Mouse (Mus musculus) forebrain, embryonic 12.5 days (tissue): Measurements from ENCODE around the gene Mrgprh. TPM values are rescaled to one million over a fixed set of nuclear protein-coding genes. Genes with fewer than 3 reads are reported as not detected.
A peak's percentile ranks its signal among the peaks of the same experiment; 100 is the strongest.

Experiments used
- ATAC-seq: fragments of 200-750 bp; cut with Nextera tagmentation; 2 replicates; pipeline ENCODE4 v1.8.0; 2017; ENCODE audit warnings: moderate TSS enrichment; ENCODE audit not compliant: low FRiP score
- H3K27ac ChIP-seq: fragments of 300-500 bp; sonication (generic); 2 replicates; pipeline ENCODE4 v1.5.1; 2016; ENCODE audit warnings: mild to moderate bottlenecking
- H3K27me3 ChIP-seq: fragments of 300-500 bp; sonication (generic); 2 replicates; pipeline ENCODE4 v1.6.1; 2016; ENCODE audit warnings: mild to moderate bottlenecking
- H3K36me3 ChIP-seq: fragments of 300-500 bp; sonication (generic); replicated peaks from 2 replicates; pipeline ENCODE4 v1.6.1; 2016; ENCODE audit warnings: mild to moderate bottlenecking
- H3K4me1 ChIP-seq: fragments of 300-500 bp; sonication (generic); 2 replicates; pipeline ENCODE4 v1.6.1; 2016
- H3K4me2 ChIP-seq: fragments of 300-500 bp; sonication (generic); 2 replicates; pipeline ENCODE4 v1.6.1; 2016; ENCODE audit warnings: mild to moderate bottlenecking, moderate library complexity
- H3K4me3 ChIP-seq: fragments of 300-500 bp; sonication (generic); replicated peaks from 2 replicates; pipeline ENCODE4 v1.5.1; 2016; ENCODE audit warnings: mild to moderate bottlenecking
- H3K9ac ChIP-seq: fragments of 300-500 bp; sonication (generic); 2 replicates; pipeline ENCODE4 v1.6.1; 2016; ENCODE audit warnings: mild to moderate bottlenecking
- H3K9me3 ChIP-seq: fragments of 300-500 bp; sonication (generic); 2 replicates; pipeline ENCODE4 v1.6.1; 2016
- WGBS: fragments of 180-500 bp; shearing (Covaris S2); methylation state at CpG from one replicate; pipeline ENCODE4 v1.1.7; 2016; 5-methylcytosine and 5-hydroxymethylcytosine counted together
- polyA plus RNA-seq: library from polyadenylated mRNA; unstranded; fragments of >200 nt; fragmentation: Nextera tagmentation; extraction: Ambion mirVana; gene quantifications from 2 replicates; pipeline ENCODE4 v1.2.1, GENCODE M21; 2016

Gene Mrgprh
- polyA plus RNA-seq, 1 experiment from 2014 or later, result not detected

GRCm38 (mm10) chr17:12906436-12906835 lies 30.6 kb downstream of the Mrgprh start:
- Histone ChIP-seq H3K4me2 (no peak overlapping the region), H3K4me1 (peaks cover 11% of the 10 kb centered on the region), H3K9ac (no peak overlapping the region), H3K9me3 (no peaks in the 10 kb centered on the region), H3K27ac (no peak overlapping the region), H3K4me3 (no peak overlapping the region), H3K27me3 (no peaks in the 10 kb centered on the region), H3K36me3 (peaks cover 34% of the 10 kb centered on the region)
- WGBS, result 92% methylated on average over 9 of the region's 9 CpGs
- no peak for ATAC-seq

GRCm38 (mm10) chr17:12909361-12910280 lies 33.8 kb downstream of the Mrgprh start, which contains the start of gene Pnldc1:
Gene Pnldc1 (minus strand): TSS chr17:12910230.
- H3K9ac ChIP-seq, result no peak within 1 kb of the TSS
- peaks cover 54% of the 10 kb centered on the region for H3K36me3 ChIP-seq
- no peaks in the 10 kb centered on the region for H3K27me3 ChIP-seq
- whole genome bisulfite sequencing, result 87% methylated on average over 35 of the region's 35 CpGs
- no peak within 1 kb of the TSS for H3K27ac ChIP-seq
- no peaks in the 10 kb centered on the region for H3K9me3 ChIP-seq
- no peak for ATAC-seq
- H3K4me3 ChIP-seq, result no peak within 1 kb of the TSS
- H3K4me1 ChIP-seq, result no peaks in the 10 kb centered on the region
- H3K4me2 ChIP-seq, result no peak within 1 kb of the TSS

GRCm38 (mm10) chr17:12910391-12910790 lies 34.6 kb downstream of the Mrgprh start:
- no peak overlapping the region for H3K9ac ChIP-seq
- no peak overlapping the region for H3K27ac ChIP-seq
- WGBS, result 85% methylated on average over 8 of the region's 8 CpGs
- peaks cover 7% of the 10 kb centered on the region for H3K4me1 ChIP-seq
- no peaks in the 10 kb centered on the region for H3K27me3 ChIP-seq
- H3K4me2 ChIP-seq, result no peak overlapping the region
- no peak overlapping the region for H3K4me3 ChIP-seq
- ATAC-seq, result no peak
- no peaks in the 10 kb centered on the region for H3K9me3 ChIP-seq
- H3K36me3 ChIP-seq, result peaks cover 50% of the 10 kb centered on the region

GRCm38 (mm10) chr17:12915488-12915880 lies 39.6 kb downstream of the Mrgprh start, which contains the start of gene Tcp1:
Gene Tcp1 (plus strand): TSS chr17:12915701.
- H3K9ac ChIP-seq, result peak within 1 kb of the TSS; percentile 97
- no peak; the same call in 1 of the 2 replicates for ATAC-seq
- H3K4me2 ChIP-seq, result peak within 1 kb of the TSS; percentile 83
- 2% methylated on average over 18 of the region's 18 CpGs for WGBS
- H3K36me3 ChIP-seq, result peaks cover 56% of the 10 kb centered on the region
- peak within 1 kb of the TSS; percentile 96 for H3K4me3 ChIP-seq
- H3K27ac ChIP-seq, result peak within 1 kb of the TSS; percentile 87
- H3K27me3 ChIP-seq, result no peaks in the 10 kb centered on the region
- H3K4me1 ChIP-seq, result peaks cover 15% of the 10 kb centered on the region
- H3K9me3 ChIP-seq, result no peaks in the 10 kb centered on the region

GRCm38 (mm10) chr17:12915881-12916583 lies 40.2 kb downstream of the Mrgprh start, which contains the start of gene Mrpl18:
Gene Mrpl18 (minus strand): TSS chr17:12916345.
- peaks cover 15% of the 10 kb centered on the region for H3K4me1 ChIP-seq
- ATAC-seq, result peak; percentile 100
- peak within 1 kb of the TSS; percentile 87 for H3K27ac ChIP-seq
- H3K27me3 ChIP-seq, result no peaks in the 10 kb centered on the region
- H3K9me3 ChIP-seq, result no peaks in the 10 kb centered on the region
- peak within 1 kb of the TSS; percentile 83 for H3K4me2 ChIP-seq
- WGBS, result under 1% methylated on average over 56 of the region's 56 CpGs
- H3K9ac ChIP-seq, result peak within 1 kb of the TSS; percentile 97
- H3K36me3 ChIP-seq, result peaks cover 56% of the 10 kb centered on the region
- H3K4me3 ChIP-seq, result peak within 1 kb of the TSS; percentile 96

GRCm38 (mm10) chr17:12916588-12917380 lies 41.0 kb downstream of the Mrgprh start:
- Histone ChIP-seq H3K9ac (peak overlapping the region; percentile 97), H3K4me1 (peaks cover 15% of the 10 kb centered on the region), H3K36me3 (peaks cover 55% of the 10 kb centered on the region), H3K27me3 (no peaks in the 10 kb centered on the region), H3K27ac (peak overlapping the region; percentile 87), H3K9me3 (no peaks in the 10 kb centered on the region), H3K4me2 (peak overlapping the region; percentile 77), H3K4me3 (peak overlapping the region; percentile 96)
- WGBS, result under 1% methylated on average over 40 of the region's 40 CpGs
- peak; percentile 65 for ATAC-seq

GRCm38 (mm10) chr17:12921073-12921472 lies 45.2 kb downstream of the Mrgprh start:
- no peak for ATAC-seq
- Histone ChIP-seq H3K4me3 (no peak overlapping the region), H3K9ac (no peak overlapping the region), H3K4me1 (peaks cover 8% of the 10 kb centered on the region), H3K27me3 (no peaks in the 10 kb centered on the region), H3K36me3 (peaks cover 73% of the 10 kb centered on the region), H3K4me2 (no peak overlapping the region), H3K9me3 (no peaks in the 10 kb centered on the region), H3K27ac (no peak overlapping the region)
- 90% methylated on average over 1 of the region's 1 CpGs for WGBS

GRCm38 (mm10) chr17:12925001-12925400 lies 49.2 kb downstream of the Mrgprh start:
- H3K36me3 ChIP-seq, result peaks cover 70% of the 10 kb centered on the region
- H3K4me2 ChIP-seq, result no peak overlapping the region
- no peak overlapping the region for H3K4me3 ChIP-seq
- no peak overlapping the region for H3K9ac ChIP-seq
- WGBS, result 89% methylated on average over 3 of the region's 3 CpGs
- no peaks in the 10 kb centered on the region for H3K4me1 ChIP-seq
- no peak overlapping the region for H3K27ac ChIP-seq
- H3K9me3 ChIP-seq, result no peaks in the 10 kb centered on the region
- ATAC-seq, result no peak
- H3K27me3 ChIP-seq, result no peaks in the 10 kb centered on the region

- H3K27me3 ChIP-seq, result no peaks in the 10 kb centered on the region
- no peaks in the 10 kb centered on the region for H3K4me1 ChIP-seq
- H3K27ac ChIP-seq, result no peak overlapping the region
- H3K4me2 ChIP-seq, result no peak overlapping the region
- no peak for ATAC-seq
- WGBS, result 88% methylated on average over 8 of the region's 8 CpGs
- no peak overlapping the region for H3K4me3 ChIP-seq
- H3K36me3 ChIP-seq, result peaks cover 62% of the 10 kb centered on the region
- no peak overlapping the region for H3K9ac ChIP-seq
- no peaks in the 10 kb centered on the region for H3K9me3 ChIP-seq
Observed at GRCm38 (mm10) chr17:12925703-12926180, 49.9 kb downstream of the Mrgprh start.
